Mouse (Mus musculus): ENCODE results near the gene Cadm1.

DNA sequence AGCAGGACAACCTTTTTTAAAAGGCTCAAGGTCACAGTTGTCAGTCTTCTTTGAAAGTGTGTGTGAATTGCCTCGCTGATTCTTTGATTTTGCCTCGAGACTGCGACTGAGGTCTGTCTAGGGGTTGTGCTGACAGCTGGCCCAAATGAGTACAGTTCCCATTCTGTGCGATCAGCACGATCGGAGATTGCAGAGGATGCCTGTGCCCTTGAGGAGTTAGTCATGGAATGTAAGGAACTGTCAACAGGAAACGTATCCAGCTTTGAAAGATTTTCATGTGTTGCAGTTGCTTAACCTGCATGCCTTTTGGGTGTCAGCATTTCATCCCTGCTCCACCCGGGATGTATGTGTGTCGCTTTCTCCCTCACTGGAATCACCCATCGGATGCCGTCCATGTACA is 141.6 kb downstream of the Cadm1 start:
- TF ChIP-seq CTCF (IDR thresholded peaks at IDR 0.05 in 2 of 3, conservative IDR thresholded peaks at IDR 0.05 in 1 of 3; ENCODE audit: control insufficient read depth in 1 of 3, insufficient read depth in 1 of 3, low read depth in 2 of 3, low read length in 3 of 3, poor library complexity in 1 of 3, severe bottlenecking in 1 of 3) (no peak), POLR2A (IDR thresholded peaks at IDR 0.05; ENCODE audit: control insufficient read depth in 1 of 2, insufficient read depth in 1 of 2, low read depth in 1 of 2, low read length in 2 of 2, poor library complexity in 1 of 2) (no peak), SMC3 (IDR thresholded peaks at IDR 0.05; ENCODE audit: low read depth, low read length) (no peak), TBP (IDR thresholded peaks at IDR 0.05; ENCODE audit: low read depth, low read length) (no peak), GABPA (IDR thresholded peaks at IDR 0.05; ENCODE audit: low read depth, low read length) (no peak), MYC (IDR thresholded peaks at IDR 0.05; ENCODE audit: low read depth, low read length) (no peak), POLR2AphosphoS2 (IDR thresholded peaks at IDR 0.05; ENCODE audit: low read length) (no peak), BHLHE40 (IDR thresholded peaks at IDR 0.05; ENCODE audit: borderline replicate concordance, low read depth, low read length) (no peak), MAX (IDR thresholded peaks at IDR 0.05; ENCODE audit: low read length) (no peak)
